Mouse (Mus musculus): Measurements from ENCODE around the gene Troap. TPM values are rescaled to one million over a fixed set of nuclear protein-coding genes. Genes with fewer than 3 reads are reported as not detected.
A peak's percentile ranks its signal among the peaks of the same experiment; 100 is the strongest.

The Troap gene
- total RNA-seq, 1 experiment = 27.8 TPM

DNA sequence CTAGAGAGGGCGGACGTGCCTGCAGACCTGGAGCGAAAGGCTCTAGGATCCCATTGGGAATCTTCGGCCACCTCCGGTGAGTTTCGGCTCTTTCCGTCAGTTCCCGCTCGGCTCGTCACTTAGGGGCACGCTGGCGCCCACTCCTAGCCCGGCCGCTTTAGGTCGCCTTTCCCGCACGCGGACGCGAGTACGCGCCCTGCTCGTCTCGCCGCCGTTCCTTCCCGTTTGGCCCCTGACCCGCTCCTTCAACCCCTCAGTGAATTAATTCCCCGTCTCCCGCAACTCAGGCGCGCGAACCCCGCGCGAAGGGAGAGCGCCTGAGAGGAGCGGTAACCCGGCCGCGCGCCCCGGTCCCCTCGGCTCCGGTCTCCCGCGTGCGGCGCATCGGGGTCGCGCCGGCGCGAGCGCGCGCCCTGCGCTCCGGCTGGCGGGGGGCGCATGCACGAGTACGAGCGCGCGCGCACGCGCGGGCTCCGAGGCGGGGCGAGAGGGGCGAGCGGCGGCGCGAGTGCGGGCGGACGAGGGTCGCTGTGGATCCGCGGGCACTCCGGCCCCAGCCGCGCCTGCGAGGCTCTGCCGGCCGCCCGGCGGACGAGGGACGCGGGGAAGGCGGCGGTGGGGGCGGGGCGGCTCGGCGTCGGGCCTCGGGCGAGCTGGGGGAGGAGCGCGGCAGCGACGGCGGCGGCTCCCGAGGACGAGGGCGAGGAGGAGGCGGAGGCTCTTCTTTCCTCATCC, 51.9 kb downstream of the Troap start:
- Histone ChIP-seq H3K36me3 (ENCODE audit: control insufficient read depth, insufficient read depth, low read length, poor library complexity, severe bottlenecking) (no peaks in the 10 kb centered on the region), H3K9ac (ENCODE audit: insufficient read depth, low read depth, low read length, poor library complexity, severe bottlenecking) (peak overlapping the region; percentile 95), H3K4me1 (ENCODE audit: control insufficient read depth in 2 of 2, insufficient read depth in 2 of 2, low read length in 2 of 2, poor library complexity in 1 of 2) (peaks cover 4 to 9% of the 10 kb centered on the region in 2 experiments; a peak in 2 of 4 replicates), H3K27ac (ENCODE audit: insufficient read depth, low read depth, low read length, poor library complexity, severe bottlenecking) (peak overlapping the region; percentile 88), H3K4me3 (ENCODE audit: insufficient read depth in 1 of 2, low read depth in 1 of 2, low read length in 2 of 2, poor library complexity in 1 of 2, severe bottlenecking in 1 of 2) (peak overlapping the region; percentile 78 to 84), H3K9me3 (ENCODE audit: control insufficient read depth, insufficient read depth, low read depth, low read length) (no peaks in the 10 kb centered on the region)
- in situ Hi-C loops (cut with MboI; ENCODE audit: low sequenced_read_pairs in 2 of 2, unreplicated experiment in 2 of 2) = no loop called here
- peak; percentile 79 for DNase-seq (ENCODE audit: low read depth, low spot score)
- no peak for TF ChIP-seq ZNF384 (IDR thresholded peaks at IDR 0.05; ENCODE audit: low read depth, low read length)
- TF ChIP-seq ZC3H11A (IDR thresholded peaks at IDR 0.05; ENCODE audit: borderline replicate concordance, low read depth, low read length) = no peak
- TF ChIP-seq HCFC1 (IDR thresholded peaks at IDR 0.05; ENCODE audit: borderline replicate concordance, insufficient read depth, low read length) = no peak
- no peak for TF ChIP-seq CHD2 (IDR thresholded peaks at IDR 0.05; ENCODE audit: low read depth, low read length)

DNA sequence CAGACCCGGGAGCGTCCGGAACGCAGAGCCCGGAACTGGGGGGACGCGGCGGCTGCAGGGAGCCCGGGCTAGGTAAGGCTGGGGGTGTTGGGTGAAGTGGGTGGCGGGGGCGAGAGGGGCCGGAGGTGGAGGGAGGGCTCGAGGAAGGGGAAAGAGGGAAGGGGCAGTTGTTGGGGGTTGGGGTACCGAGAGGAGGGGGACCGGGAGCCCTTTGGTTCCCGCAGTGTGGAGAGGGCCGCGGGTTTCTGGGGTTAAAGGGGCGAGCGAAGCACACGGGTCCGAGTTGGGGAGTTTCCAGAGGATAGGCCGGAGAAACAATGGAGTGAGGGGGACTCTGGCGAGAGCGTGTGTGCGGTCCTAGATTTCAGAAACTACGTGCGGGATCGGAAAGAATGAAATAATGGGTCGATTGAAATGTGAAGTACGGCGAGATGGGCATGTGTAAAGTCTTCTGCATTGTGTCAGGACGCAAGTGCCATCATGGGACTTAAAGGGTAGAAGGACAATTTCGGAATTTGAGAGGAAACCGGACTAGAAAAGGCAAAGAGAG, 52.5 kb downstream of the Troap start:
- DNase-seq (ENCODE audit: low read depth, low spot score) = no peak

GRCm38 (mm10) chr15:99127851-99128522, 53.6 kb downstream of the Troap start:
- Histone ChIP-seq H3K27ac (ENCODE audit: insufficient read depth, low read depth, low read length, poor library complexity, severe bottlenecking) (no peak overlapping the region), H3K4me3 (ENCODE audit: insufficient read depth in 1 of 2, low read depth in 1 of 2, low read length in 2 of 2, poor library complexity in 1 of 2, severe bottlenecking in 1 of 2) (peak overlapping the region; percentile 8 to 84; a peak in 2 of 4 replicates), H3K4me1 (ENCODE audit: control insufficient read depth in 2 of 2, insufficient read depth in 2 of 2, low read length in 2 of 2, poor library complexity in 1 of 2) (peaks cover 4 to 9% of the 10 kb centered on the region in 2 experiments; a peak in 2 of 4 replicates), H3K9ac (ENCODE audit: insufficient read depth, low read depth, low read length, poor library complexity, severe bottlenecking) (no peak overlapping the region), H3K9me3 (ENCODE audit: control insufficient read depth, insufficient read depth, low read depth, low read length) (no peaks in the 10 kb centered on the region), H3K36me3 (ENCODE audit: control insufficient read depth, insufficient read depth, low read length, poor library complexity, severe bottlenecking) (no peaks in the 10 kb centered on the region)
- TF ChIP-seq HCFC1 (IDR thresholded peaks at IDR 0.05; ENCODE audit: borderline replicate concordance, insufficient read depth, low read length) = no peak
- TF ChIP-seq MAFK (IDR thresholded peaks at IDR 0.05; ENCODE audit: insufficient read depth, low read depth, low read length) = peak; percentile 94
- TF ChIP-seq CHD2 (IDR thresholded peaks at IDR 0.05; ENCODE audit: low read depth, low read length) = no peak
- no peak for DNase-seq (ENCODE audit: low read depth, low spot score)
- in situ Hi-C loops (cut with MboI; ENCODE audit: low sequenced_read_pairs in 2 of 2, unreplicated experiment in 2 of 2) = no loop called here

More for the DNA sequence above, 52.5 kb downstream of the Troap start:
- no peak for TF ChIP-seq MAFK (IDR thresholded peaks at IDR 0.05; ENCODE audit: insufficient read depth, low read depth, low read length)
- no peak for TF ChIP-seq CHD2 (IDR thresholded peaks at IDR 0.05; ENCODE audit: low read depth, low read length)
- no peak for TF ChIP-seq ZC3H11A (IDR thresholded peaks at IDR 0.05; ENCODE audit: borderline replicate concordance, low read depth, low read length)
- no peak for TF ChIP-seq HCFC1 (IDR thresholded peaks at IDR 0.05; ENCODE audit: borderline replicate concordance, insufficient read depth, low read length)
- no peak for TF ChIP-seq ZNF384 (IDR thresholded peaks at IDR 0.05; ENCODE audit: low read depth, low read length)
- H3K36me3 ChIP-seq (ENCODE audit: control insufficient read depth, insufficient read depth, low read length, poor library complexity, severe bottlenecking) = no peaks in the 10 kb centered on the region
- peak overlapping the region; percentile 95 for H3K9ac ChIP-seq (ENCODE audit: insufficient read depth, low read depth, low read length, poor library complexity, severe bottlenecking)
- H3K9me3 ChIP-seq (ENCODE audit: control insufficient read depth, insufficient read depth, low read depth, low read length) = no peaks in the 10 kb centered on the region
- H3K4me3 ChIP-seq (ENCODE audit: insufficient read depth in 1 of 2, low read depth in 1 of 2, low read length in 2 of 2, poor library complexity in 1 of 2, severe bottlenecking in 1 of 2) = peak overlapping the region; percentile 78 to 84
- peak overlapping the region; percentile 37 for H3K27ac ChIP-seq (ENCODE audit: insufficient read depth, low read depth, low read length, poor library complexity, severe bottlenecking)
- peaks cover 4 to 9% of the 10 kb centered on the region in 2 experiments; a peak in 2 of 4 replicates for H3K4me1 ChIP-seq (ENCODE audit: control insufficient read depth in 2 of 2, insufficient read depth in 2 of 2, low read length in 2 of 2, poor library complexity in 1 of 2)
- in situ Hi-C loops (cut with MboI; ENCODE audit: low sequenced_read_pairs in 2 of 2, unreplicated experiment in 2 of 2) = no loop called here

GRCm38 (mm10) chr15:99129441-99129840, 55.1 kb downstream of the Troap start:
- H3K4me1 ChIP-seq (ENCODE audit: control insufficient read depth in 2 of 2, insufficient read depth in 2 of 2, low read length in 2 of 2, poor library complexity in 1 of 2) = peaks cover 2 to 7% of the 10 kb centered on the region in 2 experiments; a peak in 1 of 4 replicates
- peak overlapping the region; percentile 3; the same call in 1 of the 2 replicates for H3K9ac ChIP-seq (ENCODE audit: insufficient read depth, low read depth, low read length, poor library complexity, severe bottlenecking)
- TF ChIP-seq ZNF384 (IDR thresholded peaks at IDR 0.05; ENCODE audit: low read depth, low read length) = no peak
- no peak for TF ChIP-seq HCFC1 (IDR thresholded peaks at IDR 0.05; ENCODE audit: borderline replicate concordance, insufficient read depth, low read length)
- TF ChIP-seq ZC3H11A (IDR thresholded peaks at IDR 0.05; ENCODE audit: borderline replicate concordance, low read depth, low read length) = no peak
- TF ChIP-seq CHD2 (IDR thresholded peaks at IDR 0.05; ENCODE audit: low read depth, low read length) = no peak
- TF ChIP-seq MAFK (IDR thresholded peaks at IDR 0.05; ENCODE audit: insufficient read depth, low read depth, low read length) = no peak
- H3K4me3 ChIP-seq (ENCODE audit: insufficient read depth in 1 of 2, low read depth in 1 of 2, low read length in 2 of 2, poor library complexity in 1 of 2, severe bottlenecking in 1 of 2) = peak overlapping the region; percentile 9 to 10; a peak in 1 of 4 replicates
- no peak overlapping the region for H3K27ac ChIP-seq (ENCODE audit: insufficient read depth, low read depth, low read length, poor library complexity, severe bottlenecking)
- H3K9me3 ChIP-seq (ENCODE audit: control insufficient read depth, insufficient read depth, low read depth, low read length) = no peaks in the 10 kb centered on the region
- in situ Hi-C loops (cut with MboI; ENCODE audit: low sequenced_read_pairs in 2 of 2, unreplicated experiment in 2 of 2) = no loop called here
- DNase-seq (ENCODE audit: low read depth, low spot score) = no peak
- H3K36me3 ChIP-seq (ENCODE audit: control insufficient read depth, insufficient read depth, low read length, poor library complexity, severe bottlenecking) = no peaks in the 10 kb centered on the region

Data from ES-E14 (cell line).